Mouse (Mus musculus): ENCODE results near the gene Mst1r.

Mst1r gene

DNA sequence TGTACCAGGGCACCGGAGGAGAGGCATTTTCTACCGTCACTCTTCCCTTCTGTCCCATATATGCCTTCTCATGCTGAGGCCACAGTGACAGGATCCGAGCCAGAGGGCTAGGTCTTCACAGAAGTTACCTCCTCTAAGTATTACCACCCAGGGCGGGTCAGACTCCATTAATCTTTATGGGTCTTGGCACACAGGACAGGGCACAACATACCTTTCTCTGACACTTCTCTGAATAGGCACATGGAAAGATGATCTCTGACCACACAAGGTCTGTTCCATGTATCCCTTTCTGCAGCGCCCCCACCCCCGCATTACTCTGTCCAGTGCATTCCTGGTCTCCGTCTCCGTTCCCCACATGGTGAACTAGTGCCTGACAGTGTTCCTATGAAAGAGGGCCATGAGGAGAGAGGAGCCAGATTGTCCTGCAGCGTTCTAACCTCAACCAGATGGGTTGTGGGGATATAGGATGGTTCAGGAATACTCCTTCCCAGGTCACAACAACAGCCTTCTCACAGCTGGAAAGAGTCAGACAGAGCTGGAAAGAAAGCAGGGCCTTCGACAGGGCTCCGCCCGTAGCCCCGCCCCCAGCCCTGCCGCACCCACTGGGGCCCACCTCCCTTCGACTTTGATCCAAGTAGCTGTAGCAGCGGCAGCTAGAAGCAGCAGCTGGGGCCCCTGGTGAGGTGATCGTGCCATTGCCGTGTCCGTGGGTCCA, at the start of gene Mst1r:
Mst1r (plus strand) TSS at position 622 of the 715 bp plus-strand sequence.
- DNase-seq, result peak; percentile 90

DNA sequence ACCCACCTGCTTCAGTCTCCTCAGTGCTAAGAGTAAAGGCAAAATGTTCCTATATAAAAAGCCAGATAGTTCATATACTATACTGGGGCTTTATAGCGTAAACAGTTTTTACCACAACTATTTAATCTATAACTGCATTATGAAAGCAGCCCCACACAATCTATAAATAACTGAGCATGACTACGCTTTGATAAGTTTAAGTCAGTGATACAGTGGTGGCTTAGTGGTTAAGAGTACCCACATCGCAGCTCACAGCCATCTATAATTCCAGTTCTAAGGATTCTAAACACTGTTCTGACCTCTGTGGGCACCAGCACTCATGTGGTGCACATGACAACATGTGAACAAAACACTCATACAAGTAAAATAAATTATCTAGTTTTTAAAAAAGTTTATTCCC, 48.3 kb upstream of the Mst1r start:
- no peak for DNase-seq

DNA sequence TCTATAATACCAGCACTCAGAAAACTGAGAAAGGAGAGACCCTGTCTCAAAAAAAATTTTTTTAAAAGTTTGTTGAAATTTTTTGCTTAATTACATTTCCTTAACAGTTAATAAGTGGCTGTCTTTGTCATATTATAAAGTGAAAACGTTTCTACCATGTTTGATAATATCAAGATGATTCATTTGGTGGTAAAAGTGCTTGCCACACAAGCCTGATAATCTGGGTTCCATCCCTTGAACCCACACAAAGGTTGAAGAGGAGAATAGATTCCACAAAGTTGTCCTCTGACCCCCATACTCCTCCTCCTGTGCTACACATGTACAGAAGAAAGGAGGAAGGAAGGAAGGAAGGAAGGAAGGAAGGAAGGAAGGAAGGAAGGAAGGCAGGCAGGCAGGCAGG, 42.2 kb upstream of the Mst1r start:
- no peak for DNase-seq

DNA sequence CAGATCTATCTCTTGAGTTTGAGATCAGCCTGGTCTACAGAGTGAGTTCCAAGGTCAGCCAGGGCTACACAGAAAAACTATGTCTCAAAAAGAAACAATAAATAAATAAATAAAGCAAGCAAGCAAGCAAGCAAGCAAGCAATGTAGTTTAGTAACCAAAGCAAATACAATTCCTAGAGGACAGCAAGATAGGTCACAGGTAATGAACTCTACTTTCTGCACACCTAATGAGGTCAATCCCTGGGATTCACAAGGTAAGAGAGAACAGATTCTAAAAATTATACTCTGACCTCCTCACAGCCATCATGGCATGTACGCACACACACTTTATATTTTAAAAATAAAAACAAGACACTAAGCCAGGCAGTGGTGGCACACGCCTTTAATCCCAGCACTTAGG, 40.6 kb upstream of the Mst1r start:
- no peak for DNase-seq

DNA sequence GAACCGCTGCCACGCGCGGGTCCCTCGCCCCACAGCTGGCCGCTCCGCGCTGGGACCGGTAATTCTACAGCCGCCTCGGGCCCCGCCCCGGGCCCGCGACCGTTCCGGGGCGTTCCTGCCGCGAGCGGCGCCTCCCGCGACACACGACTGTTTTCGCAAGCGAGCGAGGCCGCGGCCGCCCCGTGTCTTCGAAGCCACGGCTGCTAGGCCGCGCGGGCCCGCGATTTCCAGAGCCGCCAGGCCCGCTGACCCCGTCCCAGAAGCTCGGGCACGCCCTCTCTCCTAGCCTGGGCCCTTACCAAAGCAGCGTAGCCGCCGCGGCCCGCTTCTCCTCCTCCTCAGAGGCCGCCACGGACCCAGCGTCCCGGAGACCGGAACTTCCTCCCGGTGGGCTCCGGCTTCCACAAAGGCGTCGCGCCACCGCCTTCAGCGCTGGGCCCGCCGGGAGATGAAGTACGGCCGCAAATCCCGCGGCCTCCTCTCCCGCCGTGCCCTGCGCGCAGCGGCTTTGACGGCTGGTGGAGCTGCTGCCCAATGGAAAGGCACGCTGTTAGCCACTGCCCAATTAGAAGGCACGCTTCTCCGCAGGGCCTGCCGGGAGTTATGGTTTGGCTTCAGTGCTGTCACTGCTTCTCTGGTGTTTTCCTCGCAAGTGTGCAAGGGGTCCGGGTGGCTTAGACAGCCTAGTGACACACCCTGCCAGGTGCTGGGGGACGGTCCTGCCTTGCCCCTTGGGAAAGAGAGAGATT, 34.1 kb upstream of the Mst1r start:
- DNase-seq, result peak; percentile 97

DNA sequence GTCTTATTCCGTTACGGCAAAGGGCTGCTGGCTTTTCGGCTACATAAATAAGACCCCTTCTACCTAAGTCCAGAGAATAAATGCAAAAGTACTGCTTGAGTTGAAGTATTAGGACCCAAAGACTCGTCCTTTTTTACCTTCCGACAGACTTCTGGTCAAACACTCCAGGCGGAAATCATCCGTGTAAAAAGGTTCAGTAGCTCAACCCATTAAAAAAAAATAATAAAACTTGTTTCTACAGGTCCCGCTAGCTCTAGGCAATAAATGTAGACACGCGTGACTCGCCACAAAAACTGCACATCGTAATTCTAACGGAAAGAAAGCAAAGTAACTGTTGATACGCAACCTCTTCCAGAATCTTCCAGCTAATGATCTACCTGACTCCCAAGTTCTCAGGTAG, 33.5 kb upstream of the Mst1r start, which contains the start of gene Rbm6:
Rbm6 (minus strand) TSS at position 101 of the 400 bp plus-strand sequence.
- DNase-seq, result no peak

DNA sequence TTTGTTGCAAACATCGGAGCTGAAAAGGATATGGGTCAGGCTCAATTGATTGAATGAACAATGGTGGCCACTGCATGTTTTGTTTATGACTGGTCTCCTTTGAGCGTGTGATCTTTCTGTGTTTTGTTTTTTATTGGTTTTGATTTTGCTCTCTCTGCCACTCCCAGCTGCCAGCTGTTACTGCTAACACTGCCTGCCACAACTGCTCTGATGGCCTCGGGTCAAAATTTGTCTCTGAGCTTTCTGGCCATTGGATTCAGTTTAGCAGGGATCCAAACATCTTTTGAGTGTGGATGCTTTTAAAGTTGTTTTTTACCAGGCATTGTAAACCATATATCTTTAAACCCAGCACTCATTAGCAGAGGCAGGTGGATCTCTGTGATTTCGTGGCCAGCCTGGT, 26.3 kb upstream of the Mst1r start:
- DNase-seq, result no peak

DNA sequence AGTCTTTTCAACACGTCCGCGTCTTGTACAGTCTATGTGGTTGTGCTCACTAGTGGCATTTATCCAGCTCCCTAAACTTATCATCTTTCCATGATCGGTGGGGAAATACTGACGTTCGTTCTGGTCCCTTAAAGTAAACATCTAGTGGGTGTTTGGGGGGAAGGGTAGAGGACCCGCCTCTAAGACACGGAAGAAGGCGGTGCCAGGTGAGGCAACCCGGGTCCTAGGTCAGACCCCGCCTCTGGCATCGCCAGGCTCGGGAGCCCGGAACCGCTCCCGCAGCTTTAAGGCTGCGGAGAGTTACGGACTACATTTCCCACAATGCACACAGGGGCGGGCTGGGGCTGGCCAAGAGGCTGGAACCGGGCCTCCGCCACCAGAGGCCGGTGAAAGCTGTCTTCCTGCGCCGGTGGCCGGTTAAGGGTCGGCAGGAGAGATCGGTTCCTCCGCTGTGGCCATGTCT, 18.8 kb upstream of the Mst1r start, which contains the start of gene Mon1a:
Mon1a (plus strand) TSS at position 348 of the 463 bp plus-strand sequence.
- peak; percentile 94 for DNase-seq

DNA sequence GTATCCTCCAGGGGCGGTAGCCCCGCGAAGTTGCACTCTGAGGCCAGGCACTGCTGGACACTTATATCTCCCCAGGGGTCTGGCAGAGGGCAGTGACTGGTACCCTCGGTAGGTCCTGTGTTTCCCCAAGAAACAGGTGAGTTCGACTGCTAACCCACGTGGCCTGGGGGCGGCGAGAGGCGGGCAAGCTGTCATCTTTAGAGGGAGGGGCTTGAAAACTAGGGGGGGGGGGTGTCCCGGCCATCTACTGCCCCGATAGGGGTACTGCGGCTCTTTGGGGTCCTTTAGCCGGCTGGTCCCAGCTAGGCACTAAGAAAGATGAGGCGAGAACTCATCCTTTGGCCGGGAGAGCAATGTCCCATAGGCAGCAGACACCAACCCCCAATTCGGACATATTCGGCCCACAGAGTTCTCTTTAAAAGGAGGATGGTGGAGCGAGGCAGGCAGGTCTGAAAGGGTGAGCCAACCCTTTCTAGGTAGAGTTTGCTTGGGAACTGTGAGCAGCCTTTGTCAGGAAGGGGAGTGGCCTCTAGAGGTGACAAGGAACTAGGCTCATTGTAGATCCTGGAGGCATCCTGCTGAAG, 18.3 kb upstream of the Mst1r start:
- peak; percentile 42 for DNase-seq

DNA sequence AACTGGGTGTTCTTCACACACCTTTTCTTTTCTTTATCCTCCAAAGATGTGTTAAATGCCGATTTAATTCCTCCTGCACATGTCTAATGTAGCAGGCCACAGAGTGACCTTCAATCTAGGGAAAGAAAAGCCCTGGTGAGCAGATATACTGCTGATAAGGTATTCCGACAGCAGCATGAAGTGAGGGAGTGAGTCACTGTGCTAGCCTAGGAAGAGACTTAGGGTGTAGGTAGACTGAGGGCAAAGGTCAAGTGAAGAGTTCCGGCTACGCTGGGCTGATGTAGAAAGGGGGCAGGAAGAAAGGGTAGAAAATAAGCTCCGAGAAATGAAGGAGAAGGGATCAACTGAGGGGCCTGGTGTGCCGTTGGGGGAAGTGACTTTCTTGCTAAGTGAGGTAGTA, 16.4 kb upstream of the Mst1r start:
- DNase-seq, result no peak

DNA sequence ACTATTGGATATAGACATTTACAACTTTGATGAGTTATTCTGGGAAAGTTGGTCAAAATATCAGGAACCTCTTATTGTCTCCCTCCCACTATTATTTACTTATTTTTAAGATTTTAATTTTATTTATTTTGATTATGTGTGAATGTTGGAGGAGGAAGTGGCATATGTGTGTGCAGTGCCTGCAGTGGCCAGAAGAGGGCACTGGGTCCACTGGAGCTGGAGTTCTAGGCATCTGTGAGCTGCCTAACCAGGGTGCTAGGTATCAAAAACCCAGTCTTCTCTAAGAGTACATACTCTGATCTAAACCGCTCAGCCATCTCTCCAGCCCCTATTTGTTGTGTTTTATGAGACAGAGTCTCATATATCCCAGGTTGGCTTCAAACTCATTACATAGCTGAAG, 15.7 kb upstream of the Mst1r start:
- DNase-seq, result no peak

DNA sequence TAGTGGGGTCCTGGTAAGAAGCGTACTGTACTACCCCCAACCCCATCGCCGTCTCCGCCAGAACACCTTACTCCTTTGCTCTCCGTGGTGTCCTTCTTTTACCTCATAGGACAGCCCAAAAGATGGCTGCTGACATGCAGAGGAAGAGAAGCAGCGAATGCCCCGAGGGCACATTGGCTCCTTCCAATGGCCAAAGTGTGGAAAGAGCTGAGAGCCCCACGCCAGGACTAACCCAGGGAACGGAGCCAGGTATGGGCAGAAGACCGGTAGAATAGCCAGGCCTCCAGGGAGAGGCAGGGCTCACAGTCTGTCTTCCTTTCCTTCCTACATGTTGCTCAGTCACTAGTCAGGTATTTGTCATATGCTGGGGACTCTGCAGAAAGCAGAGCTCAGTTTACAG, 8.1 kb upstream of the Mst1r start:
- DNase-seq, result no peak

DNA sequence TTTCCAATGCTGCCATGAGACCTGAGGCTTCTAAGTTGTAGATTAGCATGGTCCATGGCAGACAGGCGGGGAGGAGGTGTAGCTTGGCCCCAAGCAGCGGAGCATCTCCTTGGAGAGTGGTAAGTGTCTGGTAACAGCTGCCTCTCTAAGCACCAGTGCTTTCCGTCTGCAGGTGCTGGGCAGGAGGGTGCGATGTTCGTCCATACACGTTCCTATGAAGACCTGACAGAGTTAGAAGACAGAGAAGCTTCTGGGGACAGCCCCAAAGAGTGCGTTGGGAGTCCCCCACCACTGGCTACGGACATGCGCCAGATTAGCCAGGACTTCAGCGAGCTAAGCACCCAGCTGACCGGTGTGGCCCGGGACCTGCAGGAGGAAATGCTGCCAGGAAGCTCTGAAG, 6.8 kb upstream of the Mst1r start:
- DNase-seq, result no peak

DNA sequence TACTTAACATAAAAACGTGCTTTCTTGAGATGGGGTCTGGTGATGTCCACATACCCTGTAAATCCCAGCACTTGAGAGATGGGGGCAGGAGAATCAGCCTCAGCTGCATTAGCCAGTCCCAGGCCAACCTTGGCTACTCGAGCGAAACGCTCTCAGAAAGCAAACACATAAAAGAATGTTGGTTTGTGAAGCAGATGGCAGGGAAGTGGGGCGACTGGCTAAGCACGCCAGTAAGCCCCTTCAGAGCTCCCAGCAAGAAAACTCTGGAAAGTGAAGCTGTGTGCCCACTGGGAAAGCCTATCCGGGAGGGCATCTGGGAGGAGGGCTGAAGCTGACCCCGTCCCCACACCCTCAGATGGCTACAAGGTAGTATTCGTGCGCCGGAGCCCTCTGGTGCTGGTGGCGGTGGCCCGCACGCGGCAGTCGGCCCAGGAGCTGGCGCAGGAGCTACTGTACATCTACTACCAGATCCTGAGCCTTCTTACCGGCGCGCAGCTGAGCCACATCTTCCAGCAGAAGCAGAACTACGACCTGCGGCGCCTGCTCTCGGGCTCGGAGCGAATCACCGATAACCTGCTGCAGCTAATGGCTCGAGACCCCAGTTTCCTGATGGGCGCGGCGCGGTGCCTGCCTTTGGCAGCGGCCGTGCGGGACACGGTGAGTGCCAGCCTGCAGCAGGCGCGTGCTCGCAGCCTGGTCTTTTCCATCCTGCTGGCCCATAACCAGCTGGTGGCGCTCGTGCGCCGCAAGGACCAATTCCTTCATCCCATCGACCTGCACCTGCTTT, 5.6 kb upstream of the Mst1r start:
- DNase-seq, result peak; percentile 77

DNA sequence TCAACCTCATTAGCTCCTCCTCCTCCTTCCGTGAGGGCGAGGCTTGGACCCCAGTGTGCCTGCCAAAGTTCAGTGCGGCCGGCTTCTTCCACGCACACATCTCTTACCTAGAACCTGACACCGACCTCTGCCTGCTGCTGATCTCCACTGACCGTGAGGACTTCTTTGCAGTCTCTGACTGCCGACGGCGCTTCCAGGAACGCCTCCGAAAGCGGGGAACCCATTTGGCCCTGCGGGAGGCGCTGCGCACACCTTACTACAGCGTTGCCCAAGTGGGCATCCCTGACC, 5.1 kb upstream of the Mst1r start:
- no peak for DNase-seq

DNA sequence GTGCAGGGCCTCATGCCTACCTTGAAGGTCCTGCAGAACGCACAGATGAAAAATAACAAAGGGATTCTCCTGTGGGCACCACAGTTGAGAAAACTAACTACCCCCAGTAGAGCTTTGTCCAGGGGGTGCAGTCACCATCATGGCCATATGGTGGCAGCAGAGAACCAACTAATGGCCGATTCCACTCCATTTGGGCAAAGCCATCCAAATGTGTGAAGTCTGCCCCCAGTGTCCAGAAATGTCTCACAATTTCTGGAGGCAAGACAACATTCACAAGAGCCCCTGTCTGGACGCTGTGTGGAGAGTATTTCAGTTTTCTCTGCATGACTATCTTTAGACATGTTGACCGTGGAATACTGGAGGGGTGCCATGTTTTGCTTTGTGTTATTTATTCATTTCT, 1.9 kb upstream of the Mst1r start:
- peak; percentile 89 for DNase-seq

DNA sequence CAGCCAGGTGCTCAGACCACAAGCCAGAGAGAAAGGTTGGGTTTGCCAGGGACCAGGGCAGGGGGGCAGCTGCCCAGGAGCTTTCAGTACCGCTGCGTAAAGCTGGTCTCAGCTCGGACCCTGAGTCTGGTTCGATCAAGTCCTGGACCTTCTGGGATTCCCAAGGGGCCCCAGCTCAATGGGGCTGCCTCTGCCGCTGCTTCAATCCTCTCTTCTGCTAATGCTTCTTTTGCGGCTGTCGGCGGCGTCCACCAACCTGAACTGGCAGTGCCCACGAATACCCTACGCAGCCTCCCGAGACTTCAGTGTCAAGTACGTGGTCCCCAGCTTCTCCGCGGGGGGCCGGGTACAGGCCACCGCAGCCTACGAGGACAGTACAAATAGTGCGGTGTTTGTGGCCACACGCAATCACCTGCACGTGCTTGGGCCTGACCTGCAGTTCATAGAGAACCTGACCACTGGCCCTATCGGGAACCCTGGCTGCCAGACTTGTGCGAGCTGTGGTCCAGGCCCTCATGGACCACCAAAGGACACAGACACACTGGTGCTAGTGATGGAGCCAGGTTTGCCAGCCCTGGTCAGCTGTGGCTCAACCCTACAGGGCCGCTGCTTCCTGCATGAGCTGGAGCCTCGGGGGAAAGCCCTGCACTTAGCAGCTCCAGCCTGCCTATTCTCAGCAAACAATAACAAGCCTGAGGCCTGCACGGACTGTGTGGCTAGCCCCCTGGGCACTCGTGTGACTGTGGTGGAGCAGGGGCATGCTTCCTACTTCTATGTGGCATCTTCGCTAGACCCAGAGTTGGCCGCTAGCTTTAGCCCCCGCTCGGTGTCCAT, 511 bp downstream of the Mst1r start:
- DNase-seq, result no peak

DNA sequence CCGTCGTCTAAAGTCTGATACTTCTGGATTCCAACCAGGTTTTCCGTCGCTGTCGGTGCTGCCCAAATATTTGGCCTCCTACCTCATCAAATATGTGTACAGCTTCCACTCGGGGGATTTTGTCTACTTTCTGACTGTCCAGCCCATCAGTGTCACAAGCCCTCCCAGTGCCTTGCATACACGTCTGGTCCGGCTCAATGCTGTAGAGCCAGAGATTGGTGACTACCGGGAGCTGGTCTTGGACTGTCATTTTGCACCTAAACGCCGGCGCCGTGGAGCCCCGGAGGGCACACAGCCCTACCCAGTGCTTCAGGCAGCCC, 1.1 kb downstream of the Mst1r start:
- DNase-seq, result no peak

DNA sequence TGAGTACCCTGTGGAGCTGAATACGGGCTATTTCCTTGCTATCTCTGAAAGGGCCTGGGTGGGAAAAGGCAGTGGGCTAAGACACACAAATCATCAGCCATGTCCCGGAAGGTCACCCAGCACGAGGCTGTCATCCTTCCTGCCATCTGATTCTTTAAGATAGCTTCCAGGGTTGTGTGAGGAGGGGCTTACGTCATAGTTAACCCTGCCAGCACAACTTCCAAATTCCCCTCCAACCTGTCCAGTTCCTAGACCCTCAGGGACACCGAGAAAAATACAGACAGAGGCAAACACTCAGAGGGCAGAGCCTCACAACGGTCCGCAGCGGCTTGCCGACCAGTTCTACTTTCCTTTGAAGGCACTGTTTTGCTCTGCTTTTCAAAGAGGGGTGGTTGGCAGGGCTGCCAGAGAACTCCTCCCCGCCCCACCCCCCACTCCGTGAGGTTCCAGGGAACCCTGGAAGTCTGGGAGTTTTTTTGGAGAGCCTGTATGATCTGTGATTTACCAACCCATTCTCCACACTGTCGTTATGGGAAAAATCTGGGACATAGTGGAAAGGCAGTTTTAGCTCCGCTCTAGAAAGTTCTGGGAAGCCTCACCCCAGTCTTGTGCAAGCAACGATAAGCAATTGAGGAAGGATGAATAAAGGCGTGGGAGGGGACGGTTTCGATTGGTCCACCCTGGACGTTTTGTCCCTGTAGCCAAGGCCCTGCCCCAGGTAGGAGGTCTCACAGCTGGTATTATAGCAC, 1.9 kb downstream of the Mst1r start:
- no peak for DNase-seq

DNA sequence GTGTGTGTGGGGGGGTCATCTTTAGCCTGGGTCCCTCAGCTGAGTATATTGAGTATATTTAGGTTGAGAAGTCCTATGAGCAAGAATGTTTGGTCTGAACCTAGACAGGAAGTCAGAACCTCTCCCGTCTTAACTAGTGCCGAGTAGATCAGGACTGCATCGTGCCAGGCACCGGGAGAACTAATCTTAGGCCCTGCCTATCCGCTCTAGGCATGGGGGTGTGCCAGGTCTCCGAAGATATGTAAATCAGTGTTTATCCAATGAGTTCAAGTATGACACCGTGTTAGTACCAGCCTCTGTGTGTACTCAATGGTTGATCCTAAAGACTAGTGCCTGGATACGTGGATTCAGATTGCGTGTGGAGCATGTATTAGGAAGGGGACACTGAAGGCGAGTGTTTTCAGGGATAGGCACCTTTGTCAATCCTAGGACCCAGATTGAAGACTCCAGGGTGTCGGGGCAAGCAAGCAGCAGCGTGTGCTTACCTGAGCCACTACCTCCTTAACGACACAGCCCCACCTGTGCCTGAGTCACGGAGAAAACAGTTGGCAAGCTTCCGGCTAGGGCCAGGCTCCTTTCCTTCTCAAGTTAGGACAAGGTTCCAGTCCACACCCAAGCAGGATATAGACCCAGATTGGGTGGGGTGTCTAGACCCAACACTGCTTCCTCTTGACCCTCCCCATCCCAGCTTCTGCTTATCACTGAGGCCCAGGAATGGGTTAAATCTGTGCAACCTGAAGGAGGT, 3.5 kb downstream of the Mst1r start:
- DNase-seq, result no peak
